Mouse (Mus musculus): ENCODE results near the gene Pde6c. TPM values are rescaled to one million over a fixed set of nuclear protein-coding genes. Genes with fewer than 3 reads are reported as not detected.

The Pde6c gene
- polyA plus RNA-seq, 1 experiment = not detected

- WGBS = 13% methylated on average over 4 of the region's 4 CpGs
- DNase-seq (ENCODE audit: low read depth, low spot score) = no peak
Observed at GRCm38 (mm10) chr19:38232516-38232915, 99.9 kb downstream of the Pde6c start.

Other genes starting within 250 kb of the Pde6c start
- 12.8 and 13.6 TPM in 2 replicates for gene Myof, start 89.2 kb upstream of the Pde6c start, polyA plus RNA-seq (2012; rRNA removed)
- gene Cep55, start 77.8 kb upstream of the Pde6c start, polyA plus RNA-seq (2012; rRNA removed) = 5.2 and 6.9 TPM in 2 replicates
- 12.4 and 22.7 TPM in 2 replicates for gene Ffar4, start 35.7 kb upstream of the Pde6c start, polyA plus RNA-seq (2012; rRNA removed)
- 13.0 and 15.4 TPM in 2 replicates for gene Rbp4, start 7.5 kb upstream of the Pde6c start, polyA plus RNA-seq (2012; rRNA removed)
- gene Fra10ac1, start 91.4 kb downstream of the Pde6c start, polyA plus RNA-seq (2012; rRNA removed) = 2.3 and 3.3 TPM in 2 replicates
- gene Lgi1, start 131.8 kb downstream of the Pde6c start, polyA plus RNA-seq (2012; rRNA removed) = 0.05 and 0.15 TPM in 2 replicates